Mouse (Mus musculus) forebrain, postnatal 0 days (tissue): ENCODE results near the gene Coa3. TPM values are rescaled to one million over a fixed set of nuclear protein-coding genes. Genes with fewer than 3 reads are reported as not detected.
A peak's percentile ranks its signal among the peaks of the same experiment; 100 is the strongest.

ENCODE experiments used
- ATAC-seq: fragments of 200-750 bp; cut with Nextera tagmentation; 2 replicates; pipeline ENCODE4 v1.8.0; 2017; ENCODE audit warnings: mild to moderate bottlenecking, moderate library complexity
- DNase-seq: peaks from one replicate; pipeline ENCODE4 v3.0.0-alpha.2; 2015
- H3K27ac ChIP-seq: fragments of 300-500 bp; sonication (generic); 2 replicates; pipeline ENCODE4 v1.5.1; 2014; ENCODE audit warnings: low read depth, mild to moderate bottlenecking, antibody characterized with exemption, low read length, moderate library complexity, mixed read lengths
- H3K27me3 ChIP-seq: fragments of 300-500 bp; sonication (generic); 2 replicates; pipeline ENCODE4 v1.6.1; 2014; ENCODE audit warnings: mild to moderate bottlenecking, low read length, mixed read lengths; ENCODE audit not compliant: insufficient read depth
- H3K36me3 ChIP-seq: fragments of 300-500 bp; sonication (generic); 2 replicates; pipeline ENCODE4 v1.6.1; 2014; ENCODE audit warnings: mild to moderate bottlenecking, moderate library complexity; ENCODE audit not compliant: insufficient read depth
- H3K4me1 ChIP-seq: fragments of 300-500 bp; sonication (generic); 2 replicates; pipeline ENCODE4 v1.6.1; 2014; ENCODE audit warnings: antibody characterized with exemption; ENCODE audit not compliant: insufficient read depth
- H3K4me2 ChIP-seq: fragments of 300-500 bp; sonication (generic); 2 replicates; pipeline ENCODE4 v1.6.1; 2014; ENCODE audit warnings: low read depth, mild to moderate bottlenecking, moderate library complexity
- H3K4me3 ChIP-seq: fragments of 300-500 bp; sonication (generic); 2 replicates; pipeline ENCODE4 v1.5.1; 2014; ENCODE audit warnings: low read depth, low read length, mixed read lengths
- H3K9ac ChIP-seq: fragments of 300-500 bp; sonication (generic); 2 replicates; pipeline ENCODE4 v1.6.1; 2014; ENCODE audit warnings: mild to moderate bottlenecking
- H3K9me3 ChIP-seq: fragments of 300-500 bp; sonication (generic); 2 replicates; pipeline ENCODE4 v1.6.1; 2016; ENCODE audit warnings: low read length
- CTCF ChIP-seq: sonication (generic); IDR thresholded peaks from 2 replicates; pipeline ENCODE4 v1.5.1; 2016; ENCODE audit warnings: antibody characterized with exemption, control low read depth, low read depth
- WGBS: fragments of 180-500 bp; shearing (Covaris S2); extraction: QIAGEN DNeasy Blood & Tissue Kit; methylation state at CpG from one replicate; pipeline ENCODE4 v1.1.7; 2014; 5-methylcytosine and 5-hydroxymethylcytosine counted together
- polyA plus RNA-seq: library from polyadenylated mRNA; unstranded; fragments of >200 nt; fragmentation: Nextera tagmentation; extraction: Ambion mirVana; gene quantifications from 2 replicates; pipeline ENCODE4 v1.2.1, GENCODE M21; 2015
- total RNA-seq: library from RNA; depleted of rRNA; stranded (reverse); fragments of >200 nt; gene quantifications from 2 replicates; pipeline ENCODE4 v1.2.3, GENCODE M21; 2014

The Coa3 gene
- total and polyA plus RNA-seq, 2 experiments from 2014 or later = 110 to 208 TPM

DNA sequence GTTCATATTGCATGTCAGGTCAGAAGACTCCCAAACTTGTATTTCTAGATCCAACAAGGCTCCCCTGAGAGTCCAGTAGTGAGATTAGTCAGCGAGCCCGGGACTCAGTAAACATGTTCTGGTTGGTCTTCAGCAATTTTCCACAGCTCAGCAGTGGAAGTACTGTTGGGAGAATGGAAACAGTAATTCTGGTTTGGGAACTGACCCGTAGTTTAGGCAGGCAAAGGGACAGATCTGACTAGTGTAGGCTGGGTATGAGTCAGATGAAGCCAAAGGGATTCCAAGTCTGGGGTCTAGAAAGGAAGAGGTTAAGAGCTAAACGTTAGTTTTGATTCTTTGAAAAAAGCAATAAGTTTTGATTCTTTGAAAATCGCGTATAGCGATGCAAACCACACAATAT, 26.0 kb downstream of the Coa3 start:
- H3K4me2 ChIP-seq = peak overlapping the region; percentile 93
- 14% methylated on average over 7 of the region's 7 CpGs for WGBS
- no peak for TF ChIP-seq CTCF

DNA sequence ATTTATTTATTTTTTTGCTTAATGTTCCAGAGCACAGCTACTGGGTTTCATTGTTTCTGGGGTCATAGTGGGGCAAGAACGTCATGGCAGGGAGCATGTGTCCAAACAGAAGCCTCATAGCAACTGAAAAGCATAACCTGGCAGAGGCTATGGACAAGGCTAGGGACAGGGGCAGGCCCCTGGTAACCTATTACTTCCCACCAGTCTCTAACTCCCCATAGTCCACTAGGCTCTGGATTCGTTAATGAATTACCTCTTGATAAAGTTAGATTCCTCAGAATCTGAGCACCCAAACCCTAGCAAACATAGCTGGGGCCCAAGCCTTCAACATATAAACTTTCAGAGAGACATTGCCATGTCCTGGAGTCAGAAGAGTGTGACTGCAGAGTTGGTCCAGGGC, 27.9 kb downstream of the Coa3 start:
- H3K4me2 ChIP-seq = no peak overlapping the region
- no peak overlapping the region for H3K27ac ChIP-seq
- DNase-seq (no peak), ATAC-seq (no peak)
- WGBS = 76% methylated on average over 2 of the region's 2 CpGs
- no peak overlapping the region for H3K9ac ChIP-seq
- H3K27me3 ChIP-seq = peaks cover 11% of the 10 kb centered on the region
- TF ChIP-seq CTCF = no peak
- H3K36me3 ChIP-seq = no peaks in the 10 kb centered on the region; the same call in 1 of the 2 replicates
- H3K4me1 ChIP-seq = peaks cover 11% of the 10 kb centered on the region; the same call in 1 of the 2 replicates
- no peak overlapping the region for H3K4me3 ChIP-seq
- H3K9me3 ChIP-seq = no peaks in the 10 kb centered on the region

More for the DNA sequence above, 26.0 kb downstream of the Coa3 start:
- no peak for ATAC-seq
- H3K4me3 ChIP-seq = peak overlapping the region; percentile 84
- no peak overlapping the region for H3K27ac ChIP-seq
- peaks cover 11% of the 10 kb centered on the region; the same call in 1 of the 2 replicates for H3K4me1 ChIP-seq
- DNase-seq = no peak
- no peaks in the 10 kb centered on the region; the same call in 1 of the 2 replicates for H3K36me3 ChIP-seq
- no peaks in the 10 kb centered on the region for H3K9me3 ChIP-seq
- peak overlapping the region; percentile 88; the same call in 1 of the 2 replicates for H3K9ac ChIP-seq
- H3K27me3 ChIP-seq = peaks cover under 1% of the 10 kb centered on the region; the same call in 1 of the 2 replicates

DNA sequence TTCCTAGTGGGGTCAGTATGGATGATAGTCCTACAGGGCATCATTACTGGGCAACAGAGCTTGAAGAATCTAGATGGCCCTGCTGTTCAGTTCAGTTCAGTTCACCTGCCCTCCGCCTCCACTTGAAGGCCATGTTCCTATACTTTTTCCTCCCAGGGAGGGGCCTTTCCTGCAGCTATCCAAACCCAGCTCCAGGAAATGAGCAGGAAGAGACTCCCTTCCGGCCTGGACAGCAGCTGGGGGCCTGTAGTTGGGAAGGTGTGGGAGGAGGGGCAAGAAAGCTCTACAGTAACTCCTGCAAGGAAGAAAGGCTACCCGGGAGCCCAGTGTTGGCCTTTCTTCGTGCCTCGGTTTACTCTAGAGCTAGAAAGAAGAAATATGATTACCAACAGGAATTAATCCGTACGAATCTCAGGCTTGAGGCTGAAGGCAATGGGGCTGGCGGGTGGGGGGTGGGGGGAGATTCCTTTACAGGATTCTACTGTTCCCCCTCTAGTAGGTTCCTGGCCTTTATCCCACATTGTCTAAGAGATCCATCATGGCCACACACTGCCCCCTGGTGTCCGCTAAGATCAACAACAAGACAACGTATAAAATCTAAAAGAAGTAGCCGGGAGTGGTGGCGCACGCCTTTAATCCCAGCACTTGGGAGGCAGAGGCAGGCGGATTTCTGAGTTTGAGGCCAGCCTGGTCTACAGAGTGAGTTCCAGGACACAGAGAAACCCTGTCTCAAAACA, 30.5 kb downstream of the Coa3 start:
- no peaks in the 10 kb centered on the region for H3K9me3 ChIP-seq
- no peak overlapping the region for H3K4me3 ChIP-seq
- WGBS = 38% methylated on average over 14 of the region's 14 CpGs
- ATAC-seq (no peak), DNase-seq (peak; percentile 78)
- no peak overlapping the region for H3K9ac ChIP-seq
- no peak overlapping the region for H3K27ac ChIP-seq
- peaks cover 15% of the 10 kb centered on the region for H3K27me3 ChIP-seq
- peak; percentile 70 for TF ChIP-seq CTCF
- no peaks in the 10 kb centered on the region for H3K36me3 ChIP-seq
- H3K4me1 ChIP-seq = peaks cover 9% of the 10 kb centered on the region
- H3K4me2 ChIP-seq = no peak overlapping the region

DNA sequence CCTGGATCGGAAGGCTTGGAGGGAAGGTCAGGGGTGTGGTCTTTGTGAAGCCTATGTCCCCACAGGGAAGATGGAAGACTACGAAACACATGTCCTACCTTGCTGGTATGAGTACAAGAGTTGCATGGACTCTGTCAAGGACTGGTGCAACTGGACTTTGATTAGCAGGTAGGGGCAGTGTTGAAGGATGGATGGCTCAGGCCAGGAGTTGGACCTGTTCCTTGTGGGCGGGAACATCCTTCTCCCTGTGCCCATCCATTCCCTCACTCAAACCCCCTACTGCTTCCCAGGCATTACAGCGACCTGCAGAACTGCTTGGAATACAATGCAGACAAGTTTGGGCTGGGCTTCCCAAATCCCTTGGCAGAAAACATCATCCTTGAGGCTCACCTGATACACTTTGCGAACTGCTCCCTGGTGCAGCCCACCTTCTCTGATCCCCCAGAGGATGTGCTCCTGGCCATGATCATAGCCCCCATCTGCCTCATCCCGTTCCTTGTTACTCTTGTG, 31.3 kb downstream of the Coa3 start:
- DNase-seq (no peak), ATAC-seq (no peak)
- Histone ChIP-seq H3K9ac (no peak overlapping the region), H3K4me3 (no peak overlapping the region), H3K4me1 (peaks cover 4% of the 10 kb centered on the region; the same call in 1 of the 2 replicates), H3K27me3 (peaks cover 15% of the 10 kb centered on the region), H3K4me2 (peak overlapping the region; percentile 97; the same call in 1 of the 2 replicates), H3K9me3 (no peaks in the 10 kb centered on the region), H3K36me3 (no peaks in the 10 kb centered on the region), H3K27ac (no peak overlapping the region)
- WGBS = 86% methylated on average over 6 of the region's 6 CpGs
- TF ChIP-seq CTCF = no peak

DNA sequence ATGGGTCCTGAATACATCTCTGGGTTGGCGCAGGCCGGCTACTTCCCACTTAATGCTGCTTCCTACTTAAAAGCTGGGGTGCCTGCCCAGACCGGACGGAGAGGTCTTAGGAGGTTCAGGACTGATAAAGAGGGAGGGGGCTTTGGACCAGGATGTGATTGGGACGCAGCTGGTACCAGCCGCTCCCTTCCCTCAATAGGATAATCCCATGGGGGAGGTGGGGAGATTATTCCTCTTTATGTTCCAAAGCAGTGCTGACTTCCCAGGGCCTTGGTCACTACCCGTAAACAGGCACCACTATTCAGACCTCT, 32.3 kb downstream of the Coa3 start:
- H3K27ac ChIP-seq = no peak overlapping the region
- 4% methylated on average over 7 of the region's 7 CpGs for WGBS

DNA sequence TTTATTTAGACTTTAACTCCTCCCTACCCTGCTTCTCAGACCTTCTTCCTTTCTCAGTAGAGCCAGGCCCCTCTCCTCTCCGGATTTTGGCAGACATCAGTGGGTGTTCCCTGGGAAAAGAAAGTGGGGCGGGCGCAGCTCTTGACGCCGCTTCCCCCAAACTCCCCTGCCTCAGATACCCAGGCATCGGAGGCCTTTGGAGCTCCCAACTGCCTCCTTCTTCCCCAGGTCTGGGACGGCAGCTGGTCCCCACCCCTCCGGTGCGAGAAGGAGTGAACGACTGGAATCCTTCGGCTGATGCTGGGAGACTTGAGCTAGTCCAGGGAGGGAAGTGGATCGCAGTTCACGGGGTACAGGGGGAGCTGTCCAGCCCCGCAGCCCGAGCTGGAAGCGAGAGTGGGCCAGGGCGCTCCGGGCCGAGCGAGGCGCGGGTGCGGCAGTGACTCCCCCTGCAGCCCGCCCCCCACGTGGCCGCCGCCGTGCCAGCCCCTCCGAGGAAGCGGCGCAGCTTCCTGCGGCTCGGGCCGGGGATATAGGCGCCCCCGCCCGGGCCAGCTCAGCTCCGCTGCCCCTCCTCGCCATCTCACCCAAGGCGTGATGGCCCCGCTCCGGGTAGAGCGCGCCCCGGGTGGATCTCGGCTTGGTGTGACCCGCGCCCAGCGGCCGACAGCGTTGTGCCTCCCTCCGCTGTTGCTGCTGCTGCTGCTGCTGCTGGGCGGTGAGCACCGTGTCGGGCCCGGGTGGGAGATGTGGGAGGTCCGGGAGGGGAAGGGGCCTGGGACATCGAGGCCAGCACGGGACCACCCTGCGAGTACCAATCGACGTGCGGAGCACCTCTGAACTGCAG, 32.8 kb downstream of the Coa3 start, which contains the start of gene Ramp2:
Ramp2 (plus strand) TSS at position 174 of the 847 bp plus-strand sequence.
- peak; percentile 73 for ATAC-seq
- Histone ChIP-seq H3K4me2 (peak within 1 kb of the TSS; percentile 97), H3K9me3 (no peaks in the 10 kb centered on the region), H3K9ac (peak within 1 kb of the TSS; percentile 68), H3K36me3 (no peaks in the 10 kb centered on the region), H3K27ac (peak within 1 kb of the TSS; percentile 40; the same call in 1 of the 2 replicates), H3K4me3 (peak within 1 kb of the TSS; percentile 59), H3K27me3 (peaks cover 15% of the 10 kb centered on the region), H3K4me1 (peaks cover 4% of the 10 kb centered on the region; the same call in 1 of the 2 replicates)
- DNase-seq = peak; percentile 46
- peak; percentile 7; the same call in 1 of the 2 replicates for TF ChIP-seq CTCF
- WGBS = 4% methylated on average over 54 of the region's 63 CpGs

More for the DNA sequence above, 32.3 kb downstream of the Coa3 start:
- 0 out of 2 replicates have a peak, but pooled peaks have one; percentile 1 for TF ChIP-seq CTCF
- Histone ChIP-seq H3K9me3 (no peaks in the 10 kb centered on the region), H3K4me1 (peaks cover 4% of the 10 kb centered on the region; the same call in 1 of the 2 replicates), H3K4me2 (peak overlapping the region; percentile 97), H3K36me3 (no peaks in the 10 kb centered on the region), H3K27me3 (peaks cover 15% of the 10 kb centered on the region), H3K4me3 (peak overlapping the region; percentile 59), H3K9ac (peak overlapping the region; percentile 68)
- DNase-seq (no peak), ATAC-seq (no peak)
